Mouse (Mus musculus) left cerebral cortex, adult 9 months (tissue): ENCODE measurements at regions not wholly inside any gene's neighbourhood (a gene's known extent, or its start where the extent isn't known, plus 50 kb on each side); places are given as distances from the start of the nearest gene placed in this dataset.

Source experiments
- DNase-seq, 2 experiments: peaks; one replicate each; pipeline ENCODE4 v3.0.0; 2022; ENCODE audit warnings: low spot score in 2 of 2

GRCm38 (mm10) chr2:84265002-84265401 is 160.2 kb downstream of the Calcrl start:
- no peak for DNase-seq

GRCm38 (mm10) chr2:84266158-84266557 is 159.1 kb downstream of the Calcrl start:
- no peak for DNase-seq

- DNase-seq = no peak
Measured at GRCm38 (mm10) chr2:84266883-84267554, 158.2 kb downstream of the Calcrl start.

GRCm38 (mm10) chr2:84274038-84274724 is 151.0 kb downstream of the Calcrl start:
- no peak for DNase-seq

GRCm38 (mm10) chr2:84277181-84277580 is 148.0 kb downstream of the Calcrl start:
- DNase-seq = no peak
